Mouse (Mus musculus) heart, embryonic 15.5 days (tissue): ENCODE results near the gene Brpf1. TPM values are rescaled to one million over a fixed set of nuclear protein-coding genes. Genes with fewer than 3 reads are reported as not detected.
"Not testable (repeated sequence)": the region's sequence is repeated elsewhere in the genome, so short reads cannot be mapped to it uniquely, and the experiment has no call there.

Experiments
- ATAC-seq: fragments of 200-750 bp; cut with Nextera tagmentation; replicated peaks from 2 replicates; pipeline ENCODE4 v1.8.0; 2017; ENCODE audit warnings: low read depth, moderate TSS enrichment; ENCODE audit not compliant: insufficient number of reproducible peaks, insufficient read depth, low FRiP score
- H3K27ac ChIP-seq: fragments of 300-500 bp; sonication (generic); 2 replicates; pipeline ENCODE4 v1.5.1; 2015; ENCODE audit warnings: mild to moderate bottlenecking, inconsistent platforms
- H3K27me3 ChIP-seq: fragments of 300-500 bp; sonication (generic); 2 replicates; pipeline ENCODE4 v1.6.1; 2015; ENCODE audit warnings: inconsistent platforms
- H3K36me3 ChIP-seq: fragments of 300-500 bp; sonication (generic); 2 replicates; pipeline ENCODE4 v1.6.1; 2015; ENCODE audit warnings: mild to moderate bottlenecking, inconsistent platforms
- H3K4me1 ChIP-seq: fragments of 300-500 bp; sonication (generic); replicated peaks from 2 replicates; pipeline ENCODE4 v1.6.1; 2015; ENCODE audit warnings: inconsistent platforms
- H3K4me2 ChIP-seq: fragments of 300-500 bp; sonication (generic); 2 replicates; pipeline ENCODE4 v1.6.1; 2015; ENCODE audit warnings: inconsistent platforms, mild to moderate bottlenecking, moderate library complexity
- H3K4me3 ChIP-seq: fragments of 300-500 bp; sonication (generic); 2 replicates; pipeline ENCODE4 v1.5.1; 2015; ENCODE audit warnings: mild to moderate bottlenecking, inconsistent platforms
- H3K9ac ChIP-seq: fragments of 300-500 bp; sonication (generic); 2 replicates; pipeline ENCODE4 v1.6.1; 2015; ENCODE audit warnings: mild to moderate bottlenecking, inconsistent platforms
- H3K9me3 ChIP-seq: fragments of 300-500 bp; sonication (generic); replicated peaks from 2 replicates; pipeline ENCODE4 v1.6.1; 2016; ENCODE audit warnings: inconsistent platforms
- WGBS: fragments of 180-500 bp; shearing (Covaris S2); methylation state at CpG from one replicate; pipeline ENCODE4 v1.1.7; 2015; ENCODE audit warnings: mixed read lengths; 5-methylcytosine and 5-hydroxymethylcytosine counted together
- polyA plus RNA-seq: library from polyadenylated mRNA; unstranded; fragments of >200 nt; fragmentation: Nextera tagmentation; extraction: Ambion mirVana; gene quantifications from 2 replicates; pipeline ENCODE4 v1.2.1, GENCODE M21; 2015

Brpf1 gene
- polyA plus RNA-seq, 1 experiment from 2014 or later: 9.0 TPM

DNA sequence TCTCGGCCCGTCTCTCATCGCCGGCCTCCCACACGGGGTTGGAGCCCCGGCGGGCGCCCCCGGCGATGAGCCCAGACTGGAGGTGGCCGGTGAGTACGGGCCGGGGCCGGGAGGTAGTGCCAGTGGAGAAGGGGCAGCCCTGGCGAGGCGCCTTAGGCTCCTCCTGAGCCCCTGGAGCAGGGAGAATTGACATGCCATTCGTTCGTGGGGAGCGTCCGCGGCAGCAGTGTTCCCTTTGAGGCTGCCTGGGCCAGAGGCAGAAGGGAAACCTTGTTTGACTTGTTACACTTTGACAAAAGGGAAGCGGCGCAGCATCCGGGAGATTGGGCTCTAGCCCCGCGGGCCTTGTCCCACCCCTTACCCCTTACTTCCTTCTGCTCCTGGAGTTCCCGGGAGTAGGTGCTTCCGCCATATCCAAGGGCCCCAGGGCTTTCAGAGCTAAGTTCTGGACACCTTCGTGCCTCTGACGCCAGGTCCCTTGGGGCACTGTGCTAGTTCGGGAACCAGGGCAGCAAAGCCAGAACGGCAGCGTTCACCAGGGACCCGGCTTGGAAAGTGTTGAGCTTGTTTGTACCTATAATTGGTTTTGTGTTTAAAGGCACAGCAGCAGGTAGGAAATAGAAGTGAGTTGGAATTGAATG is 664 bp downstream of the Brpf1 start:
- H3K36me3 ChIP-seq: peaks cover 21% of the 10 kb centered on the region
- peaks cover 3% of the 10 kb centered on the region; the same call in 1 of the 2 replicates for H3K27me3 ChIP-seq
- H3K9ac ChIP-seq: peak overlapping the region; percentile 98
- H3K4me2 ChIP-seq: peak overlapping the region; percentile 97
- no peaks in the 10 kb centered on the region for H3K9me3 ChIP-seq
- H3K4me1 ChIP-seq: peaks cover 36% of the 10 kb centered on the region
- H3K27ac ChIP-seq: peak overlapping the region; percentile 99
- under 1% methylated on average over 34 of the region's 34 CpGs for WGBS
- H3K4me3 ChIP-seq: peak overlapping the region; percentile 100
- no peak for ATAC-seq

DNA sequence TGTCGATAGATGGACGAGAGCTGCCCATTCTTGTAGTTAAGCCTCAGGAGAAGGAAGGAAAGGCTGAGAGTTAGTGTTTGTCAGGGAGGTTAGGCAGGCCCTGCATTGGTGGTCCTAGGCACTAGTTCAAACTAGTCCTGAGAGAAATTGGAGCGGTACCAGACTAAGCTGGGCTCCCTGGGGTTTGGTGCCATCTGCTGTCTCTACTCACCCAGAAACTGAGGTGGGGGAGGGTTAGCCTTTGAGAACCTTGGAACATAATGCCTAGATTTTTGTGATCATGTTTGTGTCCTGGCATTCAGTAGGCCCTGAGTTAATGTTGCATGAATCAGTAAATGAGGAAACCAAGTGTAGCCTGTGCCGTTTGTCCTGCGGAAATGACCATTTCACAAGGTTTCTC is 1.2 kb downstream of the Brpf1 start:
- Histone ChIP-seq H3K4me1 (peaks cover 39% of the 10 kb centered on the region), H3K4me3 (peak overlapping the region; percentile 100), H3K9ac (peak overlapping the region; percentile 98), H3K27me3 (peaks cover 3% of the 10 kb centered on the region; the same call in 1 of the 2 replicates), H3K9me3 (no peaks in the 10 kb centered on the region), H3K27ac (peak overlapping the region; percentile 99), H3K36me3 (peaks cover 23% of the 10 kb centered on the region), H3K4me2 (peak overlapping the region; percentile 97)
- no peak for ATAC-seq
- 32% methylated on average over 5 of the region's 5 CpGs for WGBS

- H3K4me3 ChIP-seq: no peak overlapping the region
- ATAC-seq: no peak
- no peak overlapping the region for H3K9ac ChIP-seq
- 92% methylated on average over 3 of the region's 3 CpGs for WGBS
- no peaks in the 10 kb centered on the region for H3K27me3 ChIP-seq
- no peak overlapping the region for H3K27ac ChIP-seq
- no peaks in the 10 kb centered on the region for H3K9me3 ChIP-seq
- peaks cover 20% of the 10 kb centered on the region for H3K4me1 ChIP-seq
- H3K4me2 ChIP-seq: no peak overlapping the region
- peaks cover 83% of the 10 kb centered on the region for H3K36me3 ChIP-seq
Observed at GRCm38 (mm10) chr6:113315972-113316371, 9.0 kb downstream of the Brpf1 start.

DNA sequence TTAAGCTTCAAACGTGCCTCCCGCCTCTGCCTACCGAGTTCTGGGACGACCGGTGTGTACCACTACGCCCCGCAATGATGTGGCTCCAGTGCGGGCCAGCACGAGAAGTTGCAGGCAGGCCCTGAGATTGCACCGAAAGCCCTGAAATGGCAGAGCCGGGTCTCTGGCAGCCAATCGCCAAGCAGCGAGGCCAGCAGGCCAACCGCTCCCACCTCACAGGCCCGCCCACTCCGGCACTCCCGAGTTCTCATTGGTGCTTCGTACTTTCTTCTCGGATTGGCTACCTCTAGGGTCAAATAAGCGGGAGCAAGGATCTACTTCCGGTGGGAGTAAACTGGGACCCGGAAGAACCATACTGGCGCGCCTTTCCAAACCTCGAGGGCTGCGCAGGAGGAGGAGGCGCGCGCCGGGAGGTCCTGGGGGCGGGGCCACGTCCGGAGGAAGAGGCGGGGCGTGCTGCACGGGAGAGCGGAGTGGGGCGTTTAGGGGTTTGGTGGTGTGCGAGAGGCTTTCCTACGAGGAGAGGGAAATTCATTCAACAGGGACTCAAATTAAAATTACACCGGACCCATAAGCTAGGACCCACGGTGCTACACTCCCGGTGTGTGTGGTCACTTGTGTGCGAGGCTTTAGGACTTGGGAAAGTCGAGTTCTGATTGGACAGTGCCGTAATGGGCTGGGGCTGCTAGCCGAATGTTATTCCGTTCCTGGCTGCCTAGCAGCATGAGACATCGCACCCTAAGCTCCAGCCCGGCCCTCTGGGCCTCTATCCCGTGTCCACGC is 19.8 kb downstream of the Brpf1 start, which contains the start of gene Ogg1:
Gene Ogg1, plus strand, starts transcription at position 440 of the 783 bp plus-strand sequence.
- Histone ChIP-seq H3K27ac (peak within 1 kb of the TSS; percentile 90), H3K9me3 (no peaks in the 10 kb centered on the region), H3K4me3 (peak within 1 kb of the TSS; percentile 62), H3K36me3 (peaks cover 27% of the 10 kb centered on the region), H3K4me2 (peak within 1 kb of the TSS; percentile 79), H3K9ac (peak within 1 kb of the TSS; percentile 67), H3K4me1 (peaks cover 13% of the 10 kb centered on the region; the same call in 1 of the 2 replicates), H3K27me3 (no peaks in the 10 kb centered on the region)
- peak; percentile 96 for ATAC-seq
- under 1% methylated on average over 52 of the region's 52 CpGs for WGBS

- no peak overlapping the region for H3K27ac ChIP-seq
- H3K4me1 ChIP-seq: peaks cover 25% of the 10 kb centered on the region
- WGBS: 94% methylated on average over 1 of the region's 1 CpGs
- no peak for ATAC-seq
- peaks cover 7% of the 10 kb centered on the region for H3K36me3 ChIP-seq
- no peak overlapping the region for H3K9ac ChIP-seq
- H3K4me3 ChIP-seq: no peak overlapping the region
- H3K27me3 ChIP-seq: no peaks in the 10 kb centered on the region
- H3K4me2 ChIP-seq: no peak overlapping the region
- no peaks in the 10 kb centered on the region for H3K9me3 ChIP-seq
Observed at GRCm38 (mm10) chr6:113329396-113329795, 22.5 kb downstream of the Brpf1 start.

DNA sequence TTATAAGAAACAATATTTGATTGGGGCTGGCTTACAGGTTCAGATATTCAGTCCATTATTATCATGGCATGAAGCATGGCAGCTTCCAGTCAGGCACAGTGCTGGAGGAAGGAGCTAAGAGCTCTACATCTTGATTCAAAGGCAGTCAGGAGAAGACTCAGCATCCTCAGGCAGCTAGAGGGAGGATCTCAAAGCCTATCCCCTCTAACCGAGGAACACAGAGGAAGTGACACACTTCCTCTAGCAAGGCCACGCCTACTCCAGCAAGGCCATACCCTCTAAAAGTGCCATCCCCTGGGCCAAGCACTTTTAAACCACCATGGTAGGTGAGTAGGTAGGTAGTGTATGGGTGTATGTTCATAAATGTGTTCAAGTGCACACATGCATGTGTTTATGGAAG is 23.6 kb downstream of the Brpf1 start:
- Histone ChIP-seq H3K9ac (no peak overlapping the region), H3K9me3 (no peaks in the 10 kb centered on the region), H3K27me3 (no peaks in the 10 kb centered on the region), H3K36me3 (peaks cover 17% of the 10 kb centered on the region), H3K4me2 (no peak overlapping the region), H3K4me1 (peaks cover 23% of the 10 kb centered on the region), H3K27ac (no peak overlapping the region), H3K4me3 (no peak overlapping the region)
- no peak for ATAC-seq
- WGBS: 50% methylated on average over 2 of the region's 2 CpGs

- 92% methylated on average over 11 of the region's 11 CpGs for WGBS
- Histone ChIP-seq H3K9me3 (no peaks in the 10 kb centered on the region), H3K4me2 (no peak overlapping the region), H3K9ac (no peak overlapping the region), H3K4me1 (peaks cover 19% of the 10 kb centered on the region), H3K27me3 (no peaks in the 10 kb centered on the region), H3K4me3 (no peak overlapping the region), H3K27ac (no peak overlapping the region), H3K36me3 (peaks cover 27% of the 10 kb centered on the region)
- no peak for ATAC-seq
Observed at GRCm38 (mm10) chr6:113331721-113332120, 24.8 kb downstream of the Brpf1 start.

GRCm38 (mm10) chr6:113332734-113333133 is 25.8 kb downstream of the Brpf1 start:
- Histone ChIP-seq H3K36me3 (peaks cover 29% of the 10 kb centered on the region), H3K4me1 (peaks cover 26% of the 10 kb centered on the region), H3K4me2 (peak overlapping the region; percentile 47), H3K27ac (peak overlapping the region; percentile 78)
- ATAC-seq, H3K9me3 ChIP-seq, H3K9ac ChIP-seq, H3K27me3 ChIP-seq, H3K4me3 ChIP-seq: not testable (repeated sequence)
- WGBS: 80% methylated on average over 6 of the region's 6 CpGs

- H3K27me3 ChIP-seq: no peaks in the 10 kb centered on the region
- no peak overlapping the region for H3K4me3 ChIP-seq
- peaks cover 25% of the 10 kb centered on the region for H3K4me1 ChIP-seq
- H3K9ac ChIP-seq: no peak overlapping the region
- WGBS: 42% methylated on average over 14 of the region's 14 CpGs
- H3K27ac ChIP-seq: peak overlapping the region; percentile 78
- H3K36me3 ChIP-seq: peaks cover 35% of the 10 kb centered on the region
- H3K4me2 ChIP-seq: peak overlapping the region; percentile 47
- ATAC-seq: peak; percentile 49
- H3K9me3 ChIP-seq: no peaks in the 10 kb centered on the region
Observed at GRCm38 (mm10) chr6:113333137-113333950, 26.4 kb downstream of the Brpf1 start.

DNA sequence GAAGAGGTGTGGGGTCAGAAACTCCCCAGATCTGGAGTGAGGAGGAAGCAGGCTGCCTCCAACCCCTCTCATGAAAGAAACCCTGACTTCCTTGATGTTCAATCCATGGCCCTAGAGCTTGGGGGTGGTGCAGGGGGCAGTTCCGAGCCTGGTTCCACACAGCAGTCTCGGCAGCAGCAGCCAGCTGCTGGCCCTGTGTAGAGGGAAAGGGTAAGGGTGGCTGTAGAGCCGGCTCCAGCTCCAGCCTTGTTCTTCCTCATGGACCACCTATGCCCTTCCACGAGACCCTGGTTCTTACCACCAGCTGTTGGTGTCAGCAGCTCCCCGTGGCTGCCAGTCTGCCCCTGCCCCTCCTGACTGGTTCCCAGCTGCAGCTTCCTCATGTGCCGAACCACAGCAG is 27.3 kb downstream of the Brpf1 start:
- WGBS: 79% methylated on average over 6 of the region's 6 CpGs
- H3K4me2 ChIP-seq: no peak overlapping the region
- H3K27ac ChIP-seq: 0 out of 2 replicates have a peak overlapping the region, but pooled peaks have one; percentile 9
- H3K4me3 ChIP-seq: no peak overlapping the region
- H3K4me1 ChIP-seq: peaks cover 24% of the 10 kb centered on the region
- ATAC-seq: no peak
- no peaks in the 10 kb centered on the region for H3K27me3 ChIP-seq
- no peak overlapping the region for H3K9ac ChIP-seq
- no peaks in the 10 kb centered on the region for H3K9me3 ChIP-seq
- peaks cover 44% of the 10 kb centered on the region for H3K36me3 ChIP-seq
